Mouse (Mus musculus) olfactory bulb, adult 2 months (tissue): Measurements from ENCODE around the gene Selenoh.

Experiments
- CTCF ChIP-seq: fragments of 200-500 bp; IDR thresholded peaks from 2 replicates; pipeline ENCODE4 v1.5.1; 2012; ENCODE audit warnings: low read depth, mild to moderate bottlenecking, low read length, moderate library complexity; ENCODE audit not compliant: insufficient read depth
- POLR2A ChIP-seq: fragments of 200-500 bp; IDR thresholded peaks from 2 replicates; pipeline ENCODE4 v1.6.1; 2012; ENCODE audit warnings: mild to moderate bottlenecking, low read depth, low read length, moderate library complexity; ENCODE audit not compliant: insufficient read depth

GRCm38 (mm10) chr2:84677968-84678880, 7.7 kb upstream of the Selenoh start, which contains the start of the genes Gm28635 and Med19:
- TF ChIP-seq CTCF (no peak), POLR2A (no peak)
